Mouse (Mus musculus) limb, embryonic 13.5 days (tissue): Measurements from ENCODE around the gene Wipi1. TPM values are rescaled to one million over a fixed set of nuclear protein-coding genes. Genes with fewer than 3 reads are reported as not detected.

Experiments used
- ATAC-seq: fragments of 200-750 bp; cut with Nextera tagmentation; 2 replicates; pipeline ENCODE4 v1.8.0; 2017; ENCODE audit warnings: low read depth, moderate number of reproducible peaks, moderate TSS enrichment; ENCODE audit not compliant: low FRiP score
- H3K27ac ChIP-seq: fragments of 300-500 bp; sonication (generic); 2 replicates; pipeline ENCODE4 v1.5.1; 2015; ENCODE audit warnings: inconsistent platforms, mild to moderate bottlenecking, moderate library complexity
- H3K27me3 ChIP-seq: fragments of 300-500 bp; sonication (generic); 2 replicates; pipeline ENCODE4 v1.6.1; 2015; ENCODE audit warnings: mild to moderate bottlenecking, inconsistent platforms
- H3K36me3 ChIP-seq: fragments of 300-500 bp; sonication (generic); 2 replicates; pipeline ENCODE4 v1.6.1; 2015; ENCODE audit warnings: inconsistent platforms, mild to moderate bottlenecking, moderate library complexity
- H3K4me1 ChIP-seq: fragments of 300-500 bp; sonication (generic); 2 replicates; pipeline ENCODE4 v1.6.1; 2015; ENCODE audit warnings: inconsistent platforms
- H3K4me2 ChIP-seq: fragments of 300-500 bp; sonication (generic); replicated peaks from 2 replicates; pipeline ENCODE4 v1.6.1; 2015; ENCODE audit warnings: inconsistent platforms, mild to moderate bottlenecking, moderate library complexity
- H3K4me3 ChIP-seq: fragments of 300-500 bp; sonication (generic); 2 replicates; pipeline ENCODE4 v1.5.1; 2015; ENCODE audit warnings: moderate library complexity, mild to moderate bottlenecking, inconsistent platforms
- H3K9ac ChIP-seq: fragments of 300-500 bp; sonication (generic); 2 replicates; pipeline ENCODE4 v1.6.1; 2015; ENCODE audit warnings: mild to moderate bottlenecking, inconsistent platforms
- H3K9me3 ChIP-seq: fragments of 300-500 bp; sonication (generic); 2 replicates; pipeline ENCODE4 v1.6.1; 2016; ENCODE audit warnings: inconsistent platforms
- WGBS: fragments of 180-500 bp; shearing (Covaris S2); methylation state at CpG from one replicate; pipeline ENCODE4 v1.1.7; 2015; 5-methylcytosine and 5-hydroxymethylcytosine counted together
- polyA plus RNA-seq: library from polyadenylated mRNA; unstranded; fragments of >200 nt; fragmentation: Nextera tagmentation; extraction: Ambion mirVana; gene quantifications from 2 replicates; pipeline ENCODE4 v1.2.1, GENCODE M21; 2015

Wipi1 gene
- polyA plus RNA-seq, 1 experiment from 2014 or later, result 51.0 TPM

- H3K4me3 ChIP-seq, result no peak overlapping the region
- no peaks in the 10 kb centered on the region for H3K36me3 ChIP-seq
- H3K4me2 ChIP-seq, result no peak overlapping the region
- peaks cover 31% of the 10 kb centered on the region for H3K4me1 ChIP-seq
- ATAC-seq, result no peak
- 72% methylated on average over 16 of the region's 16 CpGs for WGBS
- no peaks in the 10 kb centered on the region for H3K9me3 ChIP-seq
- H3K9ac ChIP-seq, result no peak overlapping the region
- H3K27me3 ChIP-seq, result no peaks in the 10 kb centered on the region
- H3K27ac ChIP-seq, result no peak overlapping the region
These were observed 65.3 kb downstream of the Wipi1 start for GRCm38 (mm10) chr11:109546305-109547001.

- H3K4me3 ChIP-seq, result no peak overlapping the region
- H3K4me1 ChIP-seq, result peaks cover 31% of the 10 kb centered on the region
- H3K36me3 ChIP-seq, result no peaks in the 10 kb centered on the region
- H3K9me3 ChIP-seq, result no peaks in the 10 kb centered on the region
- H3K27me3 ChIP-seq, result no peaks in the 10 kb centered on the region
- WGBS, result 52% methylated on average over 12 of the region's 12 CpGs
- H3K9ac ChIP-seq, result no peak overlapping the region
- H3K4me2 ChIP-seq, result no peak overlapping the region
- no peak for ATAC-seq
- H3K27ac ChIP-seq, result no peak overlapping the region
These were observed 66.0 kb downstream of the Wipi1 start for GRCm38 (mm10) chr11:109545700-109546143.

GRCm38 (mm10) chr11:109545265-109545664 is 66.5 kb downstream of the Wipi1 start:
- 57% methylated on average over 7 of the region's 7 CpGs for WGBS
- H3K9me3 ChIP-seq, result no peaks in the 10 kb centered on the region
- no peaks in the 10 kb centered on the region for H3K27me3 ChIP-seq
- H3K4me3 ChIP-seq, result no peak overlapping the region
- H3K4me1 ChIP-seq, result peaks cover 31% of the 10 kb centered on the region
- no peaks in the 10 kb centered on the region for H3K36me3 ChIP-seq
- no peak for ATAC-seq
- no peak overlapping the region for H3K4me2 ChIP-seq
- no peak overlapping the region for H3K9ac ChIP-seq
- no peak overlapping the region for H3K27ac ChIP-seq

- Histone ChIP-seq H3K4me3 (no peak overlapping the region), H3K27ac (peak overlapping the region; percentile 44), H3K4me2 (no peak overlapping the region), H3K4me1 (peaks cover 33% of the 10 kb centered on the region), H3K9me3 (no peaks in the 10 kb centered on the region), H3K9ac (no peak overlapping the region), H3K27me3 (no peaks in the 10 kb centered on the region), H3K36me3 (no peaks in the 10 kb centered on the region)
- 14% methylated on average over 7 of the region's 7 CpGs for WGBS
- peak; percentile 67; the same call in 1 of the 2 replicates for ATAC-seq
These were observed 67.3 kb downstream of the Wipi1 start for GRCm38 (mm10) chr11:109544432-109544831.

GRCm38 (mm10) chr11:109543466-109543865 is 68.3 kb downstream of the Wipi1 start:
- Histone ChIP-seq H3K4me2 (no peak overlapping the region), H3K27me3 (no peaks in the 10 kb centered on the region), H3K4me1 (peaks cover 40% of the 10 kb centered on the region), H3K4me3 (no peak overlapping the region), H3K27ac (no peak overlapping the region), H3K9me3 (no peaks in the 10 kb centered on the region), H3K9ac (no peak overlapping the region), H3K36me3 (no peaks in the 10 kb centered on the region)
- WGBS, result 88% methylated on average over 9 of the region's 9 CpGs
- ATAC-seq, result no peak

GRCm38 (mm10) chr11:109539290-109539689 is 72.5 kb downstream of the Wipi1 start:
- Histone ChIP-seq H3K27me3 (no peaks in the 10 kb centered on the region), H3K4me2 (0 out of 2 replicates have a peak overlapping the region, but pooled peaks have one; percentile 7), H3K4me1 (peaks cover 22% of the 10 kb centered on the region), H3K27ac (no peak overlapping the region), H3K9me3 (no peaks in the 10 kb centered on the region), H3K9ac (no peak overlapping the region), H3K4me3 (no peak overlapping the region), H3K36me3 (no peaks in the 10 kb centered on the region)
- ATAC-seq, result no peak
- 45% methylated on average over 6 of the region's 6 CpGs for WGBS

GRCm38 (mm10) chr11:109536939-109537338 is 74.8 kb downstream of the Wipi1 start:
- WGBS, result 55% methylated on average over 5 of the region's 5 CpGs
- H3K4me1 ChIP-seq, result peaks cover 9% of the 10 kb centered on the region; the same call in 1 of the 2 replicates

GRCm38 (mm10) chr11:109535966-109536365 is 75.8 kb downstream of the Wipi1 start:
- H3K27ac ChIP-seq, result no peak overlapping the region
- WGBS, result 88% methylated on average over 6 of the region's 6 CpGs
- no peaks in the 10 kb centered on the region for H3K9me3 ChIP-seq
- H3K4me2 ChIP-seq, result no peak overlapping the region
- H3K4me1 ChIP-seq, result peaks cover 9% of the 10 kb centered on the region; the same call in 1 of the 2 replicates
- H3K27me3 ChIP-seq, result no peaks in the 10 kb centered on the region
- no peak overlapping the region for H3K4me3 ChIP-seq
- no peak overlapping the region for H3K9ac ChIP-seq
- ATAC-seq, result no peak
- H3K36me3 ChIP-seq, result no peaks in the 10 kb centered on the region

More at GRCm38 (mm10) chr11:109536939-109537338, 74.8 kb downstream of the Wipi1 start:
- Histone ChIP-seq H3K36me3 (no peaks in the 10 kb centered on the region), H3K27ac (no peak overlapping the region), H3K27me3 (no peaks in the 10 kb centered on the region), H3K9me3 (no peaks in the 10 kb centered on the region), H3K4me2 (no peak overlapping the region), H3K9ac (no peak overlapping the region), H3K4me3 (no peak overlapping the region)
- no peak for ATAC-seq

- H3K36me3 ChIP-seq, result no peaks in the 10 kb centered on the region
- no peaks in the 10 kb centered on the region for H3K4me1 ChIP-seq
- H3K27ac ChIP-seq, result no peak overlapping the region
- H3K9me3 ChIP-seq, result 0 out of 2 replicates have a peak, but pooled peaks cover 4% of the 10 kb centered on the region
- no peak for ATAC-seq
- H3K4me2 ChIP-seq, result no peak overlapping the region
- WGBS, result 86% methylated on average over 4 of the region's 4 CpGs
- no peak overlapping the region for H3K9ac ChIP-seq
- no peaks in the 10 kb centered on the region for H3K27me3 ChIP-seq
- H3K4me3 ChIP-seq, result no peak overlapping the region
These were observed 81.7 kb downstream of the Wipi1 start for GRCm38 (mm10) chr11:109530030-109530429.

GRCm38 (mm10) chr11:109525571-109525970 is 86.2 kb downstream of the Wipi1 start:
- Histone ChIP-seq H3K9ac (no peak overlapping the region), H3K27me3 (no peaks in the 10 kb centered on the region), H3K36me3 (no peaks in the 10 kb centered on the region), H3K4me1 (0 out of 2 replicates have a peak, but pooled peaks cover 1% of the 10 kb centered on the region), H3K4me2 (no peak overlapping the region), H3K9me3 (0 out of 2 replicates have a peak, but pooled peaks cover 3% of the 10 kb centered on the region), H3K4me3 (no peak overlapping the region), H3K27ac (no peak overlapping the region)
- no peak for ATAC-seq
- WGBS, result 86% methylated on average over 4 of the region's 4 CpGs

GRCm38 (mm10) chr11:109524869-109525268 is 86.9 kb downstream of the Wipi1 start:
- no peak for ATAC-seq
- WGBS, result 82% methylated on average over 5 of the region's 5 CpGs
- no peaks in the 10 kb centered on the region for H3K9me3 ChIP-seq
- no peak overlapping the region for H3K27ac ChIP-seq
- H3K4me3 ChIP-seq, result no peak overlapping the region
- no peaks in the 10 kb centered on the region for H3K27me3 ChIP-seq
- 0 out of 2 replicates have a peak, but pooled peaks cover 2% of the 10 kb centered on the region for H3K4me1 ChIP-seq
- H3K4me2 ChIP-seq, result no peak overlapping the region
- no peak overlapping the region for H3K9ac ChIP-seq
- H3K36me3 ChIP-seq, result no peaks in the 10 kb centered on the region
